Mouse (Mus musculus): Measurements from ENCODE around the gene Itln1.

DNA sequence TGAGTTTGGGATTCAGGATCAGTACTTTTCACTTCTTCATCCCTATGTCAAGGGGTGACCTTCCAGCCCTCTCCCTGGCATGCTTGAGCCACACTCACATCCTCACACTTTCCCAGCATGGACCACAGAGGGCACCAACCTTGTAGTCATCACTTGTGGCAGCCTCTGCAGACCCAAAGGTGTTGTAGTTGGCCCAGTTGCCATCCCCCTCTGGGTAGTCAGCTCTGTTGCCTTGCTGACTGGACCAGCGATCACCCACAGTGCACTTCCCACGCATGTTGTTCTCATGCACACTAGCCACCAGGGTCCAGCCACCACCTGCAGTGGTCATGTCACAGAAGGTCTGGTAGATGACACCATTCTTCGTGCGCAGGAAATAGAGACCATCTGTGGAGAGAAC, 3.7 kb downstream of the Itln1 start:
- TF ChIP-seq CTCF (IDR thresholded peaks at IDR 0.05; ENCODE audit: low read depth) (no peak), EP300 (IDR thresholded peaks at IDR 0.05; ENCODE audit: low read depth) (no peak)
